Mouse (Mus musculus): ENCODE measurements around the gene Tle6. TPM values are rescaled to one million over a fixed set of nuclear protein-coding genes. Genes with fewer than 3 reads are reported as not detected.

Tle6 gene
- total and polyA plus RNA-seq, 3 experiments = 16.9 to 31.9 TPM; not detected in 1

DNA sequence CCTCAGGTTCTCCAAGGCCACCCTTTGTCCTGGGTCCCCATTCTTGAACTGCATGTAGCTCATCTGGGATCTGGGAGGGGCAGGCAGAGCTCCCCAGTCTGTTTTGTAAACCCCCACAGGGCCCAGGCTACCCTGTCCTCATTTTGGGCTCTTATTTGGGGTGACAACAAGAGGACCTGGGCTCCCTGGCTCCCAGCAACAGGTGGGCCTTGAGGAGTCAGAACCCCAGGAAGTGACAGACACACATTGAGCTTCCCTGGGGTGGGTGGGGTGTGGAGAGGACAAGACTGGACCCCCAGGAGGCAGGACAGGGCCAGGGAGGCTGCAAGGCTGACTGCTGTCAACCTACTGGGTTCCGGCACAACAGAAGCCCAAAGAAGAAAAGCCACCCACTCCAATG lies 57.2 kb downstream of the Tle6 start:
- Histone ChIP-seq H3K4me1 (ENCODE audit: control insufficient read depth in 1 of 2, insufficient read depth in 2 of 2, low read length in 2 of 2) (peaks cover 10 to 15% of the 10 kb centered on the region in 2 experiments), H3K79me2 (ENCODE audit: control insufficient read depth, insufficient read depth, low read length, poor library complexity) (peaks cover 56% of the 10 kb centered on the region), H3K36me3 (ENCODE audit: control insufficient read depth in 1 of 2, insufficient read depth in 2 of 2, low read length in 2 of 2) (peaks cover 0 to 8% of the 10 kb centered on the region in 2 experiments; a peak in 3 of 4 replicates), H3K27ac (ENCODE audit: control insufficient read depth, low read depth, low read length) (no peak overlapping the region), H3K4me3 (ENCODE audit: control insufficient read depth in 1 of 2, insufficient read depth in 1 of 2, low read depth in 2 of 2, low read length in 2 of 2) (peak overlapping the region; percentile 91), H3K9ac (ENCODE audit: control insufficient read depth, low read depth, low read length, poor library complexity, severe bottlenecking) (peak overlapping the region; percentile 93), H3K27me3 (ENCODE audit: control insufficient read depth in 1 of 2, insufficient read depth in 2 of 2, low read length in 2 of 2) (no peaks in the 10 kb centered on the region), H3K9me3 (replicated peaks; ENCODE audit: insufficient read depth, low read length) (no peaks in the 10 kb centered on the region)
- TF ChIP-seq POLR2AphosphoS5 (IDR thresholded peaks at IDR 0.05; ENCODE audit: borderline replicate concordance, low read depth, low read length) (no peak), SIN3A (IDR thresholded peaks at IDR 0.05; ENCODE audit: low read length) (no peak), MEF2A (IDR thresholded peaks at IDR 0.05; ENCODE audit: extremely low read depth, insufficient replicate concordance, low read depth, low read length, poor library complexity, severe bottlenecking) (no peak), TBP (IDR thresholded peaks at IDR 0.05; ENCODE audit: low read depth, low read length) (no peak), SMC3 (IDR thresholded peaks at IDR 0.05; ENCODE audit: low read depth, low read length) (no peak), MYC (IDR thresholded peaks at IDR 0.05; ENCODE audit: low read depth, low read length) (no peak), POLR2A (IDR thresholded peaks at IDR 0.05; ENCODE audit: control insufficient read depth in 1 of 2, insufficient read depth in 1 of 2, low read depth in 1 of 2, low read length in 2 of 2, poor library complexity in 1 of 2) (no peak), ZKSCAN1 (IDR thresholded peaks at IDR 0.05; ENCODE audit: low read depth, low read length) (no peak), MAX (IDR thresholded peaks at IDR 0.05; ENCODE audit: low read length) (no peak), ZNF384 (IDR thresholded peaks at IDR 0.05; ENCODE audit: low read depth, low read length) (no peak), RAD21 (IDR thresholded peaks at IDR 0.05; ENCODE audit: low read depth, low read length) (no peak), UBTF (IDR thresholded peaks at IDR 0.05; ENCODE audit: borderline replicate concordance, insufficient read depth, low read depth, low read length) (no peak), CHD1 (IDR thresholded peaks at IDR 0.05; ENCODE audit: low read depth, low read length) (no peak), MAFK (IDR thresholded peaks at IDR 0.05; ENCODE audit: borderline replicate concordance, low read depth, low read length) (no peak), TCF12 (IDR thresholded peaks at IDR 0.05; ENCODE audit: low read depth, low read length) (no peak), NELFE (IDR thresholded peaks at IDR 0.05; ENCODE audit: low read depth, low read length) (no peak), MXI1 (IDR thresholded peaks at IDR 0.05; ENCODE audit: low read depth, low read length) (no peak; the same call in 1 of the 2 replicates), MAZ (IDR thresholded peaks at IDR 0.05; ENCODE audit: low read depth, low read length) (no peak), POLR2AphosphoS2 (IDR thresholded peaks at IDR 0.05; ENCODE audit: low read length) (no peak)
- no peak for DNase-seq (ENCODE audit: low read depth, low spot score)

DNA sequence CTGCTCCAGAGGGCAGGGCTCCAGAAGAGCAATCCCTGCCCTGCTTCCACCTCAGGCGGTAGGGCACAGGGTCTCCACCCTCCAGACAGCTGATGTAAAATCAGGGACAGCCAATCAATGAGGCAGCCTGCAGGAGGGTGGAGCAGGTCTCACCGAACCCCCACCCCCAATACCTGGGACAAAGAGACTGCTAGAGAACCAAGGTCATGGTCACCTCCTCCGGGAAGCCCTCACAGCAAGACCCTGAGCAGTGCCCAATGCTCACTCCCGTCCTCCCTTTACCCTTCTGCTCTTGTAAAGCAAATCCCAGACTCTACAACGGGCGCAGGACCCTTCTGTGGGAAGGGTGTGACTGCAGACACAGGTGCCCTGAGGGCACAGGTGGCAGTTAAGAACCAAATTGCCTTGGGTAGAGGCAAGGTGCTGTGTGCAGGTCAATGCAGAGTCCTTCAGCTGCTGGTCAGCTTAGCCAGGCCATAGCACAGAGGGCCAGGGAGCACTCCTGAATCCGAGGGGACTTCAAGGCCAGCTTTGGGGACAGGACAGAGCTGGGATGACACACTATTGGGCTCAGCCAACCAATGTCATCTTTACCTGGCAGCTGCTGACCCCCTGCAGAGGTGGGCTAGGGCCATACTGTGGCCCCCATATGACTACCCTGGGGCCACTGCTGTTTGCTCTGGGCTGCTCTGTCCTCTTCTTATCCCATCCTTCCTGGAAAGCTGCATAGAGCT lies 58.0 kb downstream of the Tle6 start:
- TF ChIP-seq GABPA (IDR thresholded peaks at IDR 0.05; ENCODE audit: low read depth, low read length) = no peak
- TF ChIP-seq POLR2A (IDR thresholded peaks at IDR 0.05; ENCODE audit: control insufficient read depth in 1 of 2, insufficient read depth in 1 of 2, low read depth in 1 of 2, low read length in 2 of 2, poor library complexity in 1 of 2) = no peak
- TF ChIP-seq HCFC1 (IDR thresholded peaks at IDR 0.05; ENCODE audit: low read depth, low read length) = no peak
- no peak for TF ChIP-seq POLR2AphosphoS5 (IDR thresholded peaks at IDR 0.05; ENCODE audit: borderline replicate concordance, low read depth, low read length)
- TF ChIP-seq MEF2A (IDR thresholded peaks at IDR 0.05; ENCODE audit: extremely low read depth, insufficient replicate concordance, low read depth, low read length, poor library complexity, severe bottlenecking) = no peak
- no peak for TF ChIP-seq SMC3 (IDR thresholded peaks at IDR 0.05; ENCODE audit: low read depth, low read length)
- TF ChIP-seq ETS1 (IDR thresholded peaks at IDR 0.05; ENCODE audit: low read depth, low read length) = no peak
- TF ChIP-seq MAZ (IDR thresholded peaks at IDR 0.05; ENCODE audit: low read depth, low read length) = no peak
- no peaks in the 10 kb centered on the region for H3K9me3 ChIP-seq (replicated peaks; ENCODE audit: insufficient read depth, low read length)
- H3K4me3 ChIP-seq (ENCODE audit: control insufficient read depth in 1 of 2, insufficient read depth in 1 of 2, low read depth in 2 of 2, low read length in 2 of 2) = no peak overlapping the region
- H3K79me2 ChIP-seq (ENCODE audit: control insufficient read depth, insufficient read depth, low read length, poor library complexity) = peaks cover 57% of the 10 kb centered on the region
- no peak overlapping the region; the same call in 1 of the 2 replicates for H3K9ac ChIP-seq (ENCODE audit: control insufficient read depth, low read depth, low read length, poor library complexity, severe bottlenecking)
- H3K36me3 ChIP-seq (ENCODE audit: control insufficient read depth in 1 of 2, insufficient read depth in 2 of 2, low read length in 2 of 2) = peaks cover 0 to 8% of the 10 kb centered on the region in 2 experiments; a peak in 3 of 4 replicates
- H3K4me1 ChIP-seq (ENCODE audit: control insufficient read depth in 1 of 2, insufficient read depth in 2 of 2, low read length in 2 of 2) = peaks cover 10 to 15% of the 10 kb centered on the region in 2 experiments
- no peak overlapping the region for H3K27ac ChIP-seq (ENCODE audit: control insufficient read depth, low read depth, low read length)
- H3K27me3 ChIP-seq (ENCODE audit: control insufficient read depth in 1 of 2, insufficient read depth in 2 of 2, low read length in 2 of 2) = no peaks in the 10 kb centered on the region
- no peak for DNase-seq (ENCODE audit: low read depth, low spot score)
